Mouse (Mus musculus): ENCODE data around the gene E2f7.

E2f7 gene

GRCm38 (mm10) chr10:110806471-110806870 is 61.2 kb downstream of the E2f7 start:
- ChIA-PET CTCF (no interaction called here), POLR2A (interaction anchor here in 1 of 4 experiments (0.9 kb wide), 1 partner anchor 113 kb away, joined by 3 read pairs; the partner anchor contains the start of gene Csrp2)

- POLR2A ChIA-PET = interaction anchor here in 3 of 4 experiments (0.6 to 1.3 kb wide), 4 partner anchors 44 to 444 kb away, joined by 3 to 8 read pairs (median 4); no protein-coding TSS in a partner anchor
- CTCF ChIA-PET = interaction anchor here in 1 of 4 experiments (0.6 kb wide), 1 partner anchor 22 kb away, joined by 8 read pairs; no protein-coding TSS in a partner anchor
These were observed 65.3 kb downstream of the E2f7 start for GRCm38 (mm10) chr10:110810528-110810927.

- ChIA-PET CTCF (interaction anchor here in 2 of 4 experiments (0.6 kb wide), 2 partner anchors 16 to 22 kb away, joined by 3 to 8 read pairs; no protein-coding TSS in a partner anchor), POLR2A (interaction anchor here in 3 of 4 experiments (0.6 to 1.3 kb wide), 4 partner anchors 43 to 156 kb away, joined by 3 to 8 read pairs (median 4); no protein-coding TSS in a partner anchor)
These were observed 66.1 kb downstream of the E2f7 start for GRCm38 (mm10) chr10:110811209-110811861.

DNA sequence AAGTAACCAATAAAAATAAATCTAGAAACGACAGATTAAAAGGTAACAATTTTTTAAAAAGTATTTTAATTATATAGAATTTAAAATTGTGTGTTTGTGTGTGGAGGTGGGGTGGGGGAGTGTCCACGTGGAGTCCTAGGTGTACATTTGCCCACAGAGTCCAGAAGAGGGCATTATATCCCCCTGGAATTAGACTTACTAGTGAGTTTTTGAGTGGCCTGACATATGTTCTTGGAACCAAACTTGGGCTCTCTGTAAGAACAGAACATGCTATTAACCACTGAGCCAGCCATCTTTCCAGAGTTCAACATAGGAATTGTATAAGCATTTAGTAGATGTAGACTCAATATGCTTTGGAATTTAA is 66.6 kb downstream of the E2f7 start:
- CTCF ChIA-PET = interaction anchor here in 1 of 4 experiments (0.6 kb wide), 1 partner anchor 1987 kb away, joined by 3 read pairs; no protein-coding TSS in a partner anchor
- POLR2A ChIA-PET = no interaction called here

GRCm38 (mm10) chr10:110821139-110821538 is 75.9 kb downstream of the E2f7 start:
- CTCF ChIA-PET = no interaction called here

GRCm38 (mm10) chr10:110821692-110822091 is 76.5 kb downstream of the E2f7 start:
- ChIA-PET CTCF (no interaction called here), POLR2A (no interaction called here)

More at GRCm38 (mm10) chr10:110821139-110821538, 75.9 kb downstream of the E2f7 start:
- POLR2A ChIA-PET = no interaction called here

DNA sequence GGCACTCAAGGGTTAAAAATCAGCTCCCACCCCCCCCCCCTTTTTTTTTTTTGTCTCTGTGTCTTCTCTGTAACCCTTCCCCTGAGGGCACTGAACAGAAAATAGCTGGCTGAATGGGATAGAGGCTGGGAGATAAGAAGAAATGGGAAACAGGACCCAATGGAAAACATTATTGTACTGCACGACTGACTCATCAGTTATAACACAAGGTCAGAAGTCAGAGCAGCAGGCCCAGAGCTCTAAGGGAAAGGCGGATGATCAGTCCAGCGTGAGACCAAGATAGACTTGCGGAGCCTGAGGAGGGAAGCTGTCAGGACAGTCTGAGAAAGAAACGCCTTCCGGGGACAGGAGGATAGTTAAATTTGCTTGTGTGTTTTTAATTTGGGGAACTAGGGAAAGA is 87.1 kb downstream of the E2f7 start:
- ChIA-PET CTCF (interaction anchor here in 1 of 4 experiments (0.6 kb wide), 1 partner anchor 106 kb away, joined by 4 read pairs; no protein-coding TSS in a partner anchor), POLR2A (interaction anchor here in 3 of 4 experiments (0.6 to 1.0 kb wide), 4 partner anchors 22 to 90 kb away, joined by 3 to 5 read pairs (median 4); partner anchors contain the start of gene Csrp2 (in 1 of the 3))

DNA sequence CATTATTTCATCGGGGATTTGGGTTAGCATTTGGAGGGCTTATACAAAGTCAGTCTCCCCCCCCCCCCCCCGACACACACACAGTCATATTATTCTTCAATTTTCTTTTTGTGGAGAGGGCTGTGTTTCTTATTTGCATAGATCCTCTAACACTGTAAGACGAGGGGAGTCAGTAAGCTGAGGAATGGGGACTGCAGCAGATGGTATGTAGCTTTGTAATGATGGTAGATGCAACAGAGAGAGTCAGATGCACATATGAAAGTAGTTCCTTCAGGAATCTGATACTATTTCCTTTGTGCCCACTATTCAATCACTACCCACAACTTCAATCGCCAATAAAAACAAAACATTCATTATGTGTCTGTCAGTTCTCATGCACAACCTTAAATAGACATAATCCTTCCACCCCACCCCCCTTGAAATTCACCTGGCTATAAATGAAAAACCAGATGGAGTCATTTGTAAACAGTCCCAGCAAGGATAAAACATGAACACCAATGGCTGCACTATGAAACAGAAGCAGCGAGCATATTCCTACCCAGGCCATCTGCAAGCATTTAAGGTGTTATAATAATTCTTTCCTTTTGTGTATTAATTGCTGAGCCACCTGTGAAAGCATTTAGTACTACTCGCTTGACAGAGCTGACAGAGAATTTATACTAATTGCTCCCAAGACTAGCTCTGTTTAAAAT is 90.0 kb downstream of the E2f7 start:
- ChIA-PET CTCF (no interaction called here), POLR2A (interaction anchor here in 1 of 4 experiments (1.0 kb wide), 1 partner anchor 19 kb away, joined by 3 read pairs; no protein-coding TSS in a partner anchor)

Measured in embryonic stem cell, embryonic (primary cell).